Mouse (Mus musculus) left cerebral cortex, adult 2 months (tissue): ENCODE data around the gene Pars2. TPM values are rescaled to one million over a fixed set of nuclear protein-coding genes. Genes with fewer than 3 reads are reported as not detected.
A peak's percentile ranks its signal among the peaks of the same experiment; 100 is the strongest.

Experiments used
- DNase-seq, 2 experiments: peaks; one replicate each; pipeline ENCODE4 v3.0.0; 2021 to 2022; ENCODE audit warnings: low spot score in 2 of 2, mixed read lengths in 1 of 2; ENCODE audit errors: extremely low spot score in 1 of 2
- H3K27ac ChIP-seq: fragments of 200-600 bp; 2 replicates; pipeline ENCODE4 v1.8.1; 2022
- H3K4me3 ChIP-seq: fragments of 200-600 bp; 2 replicates; pipeline ENCODE4 v1.8.1; 2022
- CTCF ChIP-seq: fragments of 200-600 bp; IDR thresholded peaks from 2 replicates; pipeline ENCODE4 v1.8.1; 2022; ENCODE audit warnings: antibody characterized with exemption, mild to moderate bottlenecking, moderate library complexity
- intact Hi-C: fragments of 180-260 bp; cut with DNase I; formaldehyde crosslinking; loops from one replicate; pipeline ENCODE4 v1.15.1; 2025
- long read RNA-seq, 2 experiments: library from polyadenylated mRNA; stranded (forward); transcript quantifications; one replicate each; pipeline ENCODE4 v2.0.0; 2021; ENCODE audit warnings: borderline mapping rate in 2 of 2
- total RNA-seq, 2 experiments: library from RNA; stranded (reverse); gene quantifications; 2 replicates each; pipeline ENCODE4 v1.2.3; 2021

The Pars2 gene
- 1 to 10 TPM; 6.1 to 6.3 TPM for total RNA-seq
- long read RNA-seq, experiment 1, transcript Pars2-201 (2 exons, 2,191 nt), result major isoform, 7 of 20 reads
- long read RNA-seq, experiment 1, partial matches to known transcripts, result 0 of 20 reads
- long read RNA-seq, experiment 1, other reads (novel, unspliced or antisense), result 11 of 20 reads
- long read RNA-seq, experiment 2, partial matches to known transcripts, result 0 of 7 reads
- long read RNA-seq, experiment 2, other reads (novel, unspliced or antisense), result 2 of 7 reads

DNA sequence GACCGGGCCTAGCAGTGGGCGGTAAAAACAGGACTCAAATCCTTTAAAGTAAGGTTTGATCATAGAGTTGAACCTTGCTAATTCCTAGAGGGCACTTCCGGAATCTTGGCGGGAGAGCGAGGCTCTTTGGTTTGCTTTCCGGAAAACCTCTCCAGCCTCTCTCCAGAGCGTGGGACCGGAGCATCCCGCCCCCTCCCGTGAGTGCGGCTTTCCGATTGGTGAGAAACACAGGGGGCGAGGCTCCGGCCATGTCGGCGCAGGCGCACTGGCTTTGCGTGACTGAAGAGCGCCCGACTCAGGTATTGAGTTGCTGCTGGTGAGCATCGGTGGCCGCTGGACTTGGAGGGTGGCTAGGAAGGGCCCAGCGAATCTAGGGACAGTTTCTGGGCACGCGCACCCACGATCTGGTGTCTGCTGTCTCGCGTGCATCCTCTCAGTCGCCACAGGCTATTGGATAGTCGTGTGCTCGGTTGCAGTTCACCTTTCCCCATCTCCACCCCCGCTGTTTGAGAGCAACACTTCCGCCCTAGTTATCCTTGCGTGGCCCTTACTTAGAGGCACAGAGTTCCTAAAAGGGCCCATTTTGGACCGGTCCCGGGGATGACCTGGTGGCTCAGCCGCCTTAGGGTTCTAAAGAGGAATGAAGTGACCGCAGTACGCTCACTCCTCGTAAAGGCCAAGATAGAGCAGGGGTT lies at the start of gene Pars2:
Gene Pars2 (plus strand): TSS at position 237 of the 695 bp plus-strand sequence.
- DNase-seq, result peak; percentile 98
- intact Hi-C loops, result no loop called here
- Histone ChIP-seq H3K27ac (peak within 1 kb of the TSS; percentile 83), H3K4me3 (peak within 1 kb of the TSS; percentile 71)
- TF ChIP-seq CTCF, result no peak

DNA sequence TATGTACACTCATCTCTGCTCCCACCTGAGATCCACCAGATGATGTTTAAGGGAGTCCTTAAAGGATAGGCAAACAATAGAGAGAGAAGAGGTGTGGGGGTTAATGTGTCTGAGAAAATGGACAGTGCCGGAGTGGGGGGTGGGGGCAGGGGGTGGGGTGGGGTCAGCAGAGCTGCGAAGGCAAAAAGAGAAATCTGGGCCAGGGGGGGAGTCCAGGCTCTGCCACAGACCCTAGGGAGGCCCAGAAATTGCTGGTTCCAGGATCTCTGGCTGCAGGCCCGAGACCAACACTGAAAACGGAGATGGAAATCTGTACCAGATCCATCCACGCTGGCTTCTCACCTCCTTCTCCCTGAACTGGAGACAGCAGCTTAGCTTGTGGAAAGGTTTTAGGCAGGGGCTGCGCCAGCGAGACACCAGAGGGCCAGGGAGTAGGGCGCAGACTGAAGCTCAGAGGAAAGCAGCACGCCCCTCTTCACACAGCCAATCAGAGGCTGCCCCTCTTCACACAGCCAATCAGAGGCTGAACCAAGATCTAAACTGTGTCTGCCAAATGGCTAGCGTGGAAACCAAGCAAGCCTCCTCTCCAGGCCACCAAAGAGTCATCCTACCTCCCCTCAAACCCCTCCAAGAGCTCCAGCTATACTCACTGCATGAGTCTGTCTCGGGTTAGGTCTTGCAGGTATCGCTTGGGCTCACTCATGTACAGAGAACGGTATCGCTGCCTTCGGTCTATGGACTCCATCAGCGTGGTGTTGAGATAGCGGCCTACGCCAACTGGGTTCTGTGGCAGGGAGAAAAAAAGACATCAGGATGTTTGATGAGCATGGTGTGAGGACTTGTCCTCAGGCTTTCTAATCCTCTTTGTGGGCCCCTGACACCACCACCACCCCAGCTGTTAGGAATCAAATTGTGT lies 44.0 kb upstream of the Pars2 start:
- Histone ChIP-seq H3K27ac (no peak overlapping the region), H3K4me3 (peak overlapping the region; percentile 23; the same call in 1 of the 2 replicates)
- no peak for DNase-seq
- no peak for TF ChIP-seq CTCF
- intact Hi-C loops, result no loop called here

DNA sequence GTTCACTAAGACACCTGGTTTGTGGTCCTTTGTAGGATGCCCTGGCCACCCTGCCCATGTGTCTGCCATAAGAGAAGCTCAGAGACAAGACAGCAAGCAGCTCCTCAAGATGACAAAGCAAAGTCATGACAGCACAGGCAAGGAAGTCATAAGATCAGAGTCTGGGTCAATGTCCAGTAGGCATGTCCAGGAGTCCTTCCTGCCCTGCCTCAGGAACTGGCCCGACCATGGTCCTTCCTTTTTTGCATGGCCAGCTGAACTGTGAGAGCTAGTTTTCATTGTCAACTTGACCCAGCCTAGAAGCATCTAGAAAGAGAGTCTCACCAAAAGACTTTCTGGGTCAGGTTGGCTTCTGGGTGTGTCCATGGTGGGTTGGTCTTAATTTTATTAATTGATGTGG lies 43.0 kb upstream of the Pars2 start:
- no peak for DNase-seq
- TF ChIP-seq CTCF, result no peak
- Histone ChIP-seq H3K27ac (no peak overlapping the region), H3K4me3 (no peak overlapping the region)
- intact Hi-C loops, result no loop called here

DNA sequence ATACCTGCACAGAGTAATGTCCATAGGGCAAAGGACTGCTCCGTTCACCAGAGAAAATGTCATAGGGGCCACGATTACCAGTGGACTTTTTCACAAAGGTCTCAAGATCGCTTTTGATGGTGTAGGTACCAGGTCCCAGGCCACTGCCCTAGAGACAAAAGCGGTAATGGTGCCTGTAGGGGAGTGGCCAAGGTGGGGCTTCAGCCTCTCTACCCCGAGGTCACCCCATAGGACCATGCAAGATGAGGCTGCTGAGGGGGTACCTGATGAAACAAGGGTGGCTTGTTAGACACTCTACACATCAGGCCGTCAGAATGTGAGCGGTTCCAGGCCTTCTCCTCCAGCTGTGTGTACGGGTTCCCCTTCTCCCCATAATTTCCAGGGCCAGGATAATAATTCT lies 37.8 kb upstream of the Pars2 start:
- no peak for TF ChIP-seq CTCF
- H3K27ac ChIP-seq, result no peak overlapping the region
- no peak for DNase-seq
- H3K4me3 ChIP-seq, result no peak overlapping the region
- intact Hi-C loops, result loop anchor here (10.0 kb wide), 1 partner anchor 732 kb away; no protein-coding TSS in a partner anchor

DNA sequence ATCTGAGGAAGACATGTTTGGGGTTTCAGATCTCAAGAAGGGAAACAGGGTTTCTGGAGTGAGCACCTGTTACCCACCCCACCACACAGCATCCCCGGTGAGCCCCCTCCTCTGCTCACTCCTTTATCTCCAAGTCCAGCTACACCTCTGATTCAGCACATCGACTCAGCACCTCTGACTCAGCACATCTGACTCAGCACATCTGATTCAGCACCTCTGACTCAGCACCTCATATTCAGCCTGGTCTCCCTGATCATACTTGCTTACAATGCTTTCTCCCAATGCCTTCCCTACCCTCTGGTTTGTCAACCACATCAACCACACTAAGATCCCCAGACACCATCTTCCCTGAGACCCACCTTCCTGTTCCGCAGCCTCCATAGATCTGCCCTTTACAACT lies 37.3 kb upstream of the Pars2 start:
- DNase-seq, result no peak
- intact Hi-C loops, result loop anchor here (10.0 kb wide), 1 partner anchor 731 kb away; no protein-coding TSS in a partner anchor
- H3K4me3 ChIP-seq, result no peak overlapping the region
- H3K27ac ChIP-seq, result no peak overlapping the region
- no peak for TF ChIP-seq CTCF

DNA sequence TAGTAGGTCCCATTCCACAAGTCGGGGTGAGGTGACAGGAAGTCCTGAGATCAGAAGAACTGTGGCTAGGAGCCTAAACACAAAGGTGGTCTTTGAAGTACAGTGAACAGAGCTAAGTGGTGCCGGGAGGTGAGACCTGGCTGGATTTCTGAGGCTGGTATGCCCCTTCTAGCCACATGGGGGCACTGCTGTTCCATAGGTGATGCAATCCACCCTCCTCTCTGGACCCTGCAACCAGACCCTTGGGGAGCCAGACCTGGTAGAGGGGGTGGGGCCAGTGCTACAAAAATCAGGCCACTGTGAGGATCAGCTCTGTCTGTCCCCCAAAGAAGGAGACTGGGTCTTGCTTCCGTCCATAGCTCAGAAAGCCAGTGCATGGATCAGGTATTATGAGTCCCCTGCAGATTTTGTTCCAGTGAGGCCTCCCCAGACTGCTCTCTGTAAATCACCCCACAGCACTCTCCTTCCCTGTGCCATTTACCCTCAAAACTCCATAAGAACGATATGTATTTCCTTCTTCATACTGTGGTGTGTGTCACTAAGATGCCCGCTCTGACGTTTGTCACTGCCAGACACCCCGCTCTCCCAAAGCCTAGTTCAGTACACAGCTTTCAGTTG lies 36.6 kb upstream of the Pars2 start:
- H3K27ac ChIP-seq, result no peak overlapping the region
- DNase-seq, result peak; percentile 72 to 80
- peak; percentile 96 for TF ChIP-seq CTCF
- H3K4me3 ChIP-seq, result no peak overlapping the region
- intact Hi-C loops, result loop anchor here (1.0 to 10.0 kb wide), 3 partner anchors 94 to 731 kb away; no protein-coding TSS in a partner anchor

DNA sequence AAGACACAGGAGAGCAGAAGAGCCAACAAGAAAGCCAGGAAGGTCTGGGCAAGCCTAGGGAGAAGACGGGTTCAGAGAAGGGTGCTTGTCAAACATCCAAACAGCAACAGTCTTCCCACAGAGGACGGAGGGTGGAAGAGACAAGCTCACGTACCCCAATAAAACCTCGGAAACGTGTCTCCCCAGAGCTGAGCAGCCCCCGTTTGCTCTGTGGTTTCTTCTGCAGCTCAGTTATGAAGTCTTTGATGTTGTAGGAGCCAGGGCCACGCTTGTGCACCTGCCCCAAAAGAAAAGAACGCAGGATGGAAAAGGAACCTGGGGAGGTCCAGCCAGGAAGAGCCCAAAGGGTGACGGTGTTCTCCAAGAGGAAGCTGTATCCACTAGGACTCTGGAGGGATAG lies 36.0 kb upstream of the Pars2 start:
- DNase-seq, result no peak
- intact Hi-C loops, result loop anchor here (1.0 to 10.0 kb wide), 3 partner anchors 93 to 730 kb away; no protein-coding TSS in a partner anchor
- no peak for TF ChIP-seq CTCF
- Histone ChIP-seq H3K4me3 (no peak overlapping the region), H3K27ac (no peak overlapping the region)

DNA sequence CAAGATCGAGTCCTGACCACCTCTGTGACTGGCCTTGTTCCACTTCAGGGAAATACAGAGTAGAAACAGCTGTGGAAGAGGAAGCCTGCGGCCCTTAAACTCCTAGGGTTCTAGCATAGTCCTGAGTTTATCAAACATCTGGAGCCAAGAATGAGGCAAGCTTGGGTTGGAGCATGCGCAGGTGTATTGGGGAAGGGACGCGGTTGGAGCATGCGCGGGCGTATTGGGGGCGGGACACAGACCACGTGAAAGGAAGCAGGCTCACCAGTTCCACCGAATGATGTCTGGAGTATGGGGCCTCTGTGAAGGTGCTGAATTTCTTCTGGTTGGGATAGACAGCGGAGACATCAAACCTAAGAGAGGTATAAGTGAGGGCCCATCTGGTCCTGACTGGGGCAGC lies 35.2 kb upstream of the Pars2 start:
- TF ChIP-seq CTCF, result no peak
- intact Hi-C loops, result loop anchor here (2.0 to 10.0 kb wide), 2 partner anchors 549 to 729 kb away; no protein-coding TSS in a partner anchor
- H3K27ac ChIP-seq, result no peak overlapping the region
- H3K4me3 ChIP-seq, result no peak overlapping the region
- DNase-seq, result no peak

DNA sequence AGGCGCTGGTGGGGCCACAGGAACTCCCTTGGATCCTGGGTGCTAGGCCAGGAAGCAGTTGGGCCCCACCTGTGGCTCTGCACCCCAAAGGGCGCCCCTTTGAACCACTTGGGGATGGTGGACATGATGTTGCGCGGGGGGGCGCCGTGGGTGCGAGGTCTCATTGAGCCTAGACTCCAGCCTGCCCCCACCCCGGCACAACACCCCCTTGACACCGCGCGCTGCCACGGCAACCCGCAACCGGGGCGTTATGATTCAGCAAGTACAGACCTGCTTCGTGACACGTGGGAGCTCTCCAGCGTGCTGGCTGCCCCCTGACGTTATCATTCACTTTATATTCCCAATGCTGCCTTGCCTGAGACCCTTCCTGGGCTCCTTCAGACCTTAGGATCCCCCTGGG lies 33.8 kb upstream of the Pars2 start, which contains the start of gene Lexm:
Gene Lexm (minus strand): TSS at position 186 of the 400 bp plus-strand sequence.
- H3K27ac ChIP-seq, result no peak within 1 kb of the TSS
- no peak for TF ChIP-seq CTCF
- intact Hi-C loops, result loop anchor here (10.0 kb wide), 1 partner anchor 728 kb away; no protein-coding TSS in a partner anchor
- DNase-seq, result peak; percentile 36 to 50
- peak within 1 kb of the TSS; percentile 31; the same call in 1 of the 2 replicates for H3K4me3 ChIP-seq

DNA sequence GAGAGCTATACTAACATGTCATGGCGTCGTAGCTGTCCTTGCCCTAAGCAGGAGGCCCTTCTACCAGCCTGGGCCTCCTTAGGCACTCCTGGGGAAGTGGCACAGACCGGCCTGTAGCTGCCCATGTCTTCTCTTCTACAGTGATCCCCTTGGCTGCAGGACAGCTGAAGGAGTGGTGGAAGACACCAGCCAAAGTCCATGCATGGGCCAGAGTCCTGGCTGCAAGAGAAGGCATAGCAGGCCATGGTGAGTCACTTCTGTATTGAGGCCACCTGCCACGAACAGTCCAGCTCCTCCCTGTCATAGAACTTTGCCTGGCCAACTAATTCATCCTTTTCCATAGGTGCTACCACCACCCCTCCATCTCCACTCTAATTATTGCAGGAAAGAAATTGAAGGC lies 32.0 kb upstream of the Pars2 start:
- TF ChIP-seq CTCF, result no peak

DNA sequence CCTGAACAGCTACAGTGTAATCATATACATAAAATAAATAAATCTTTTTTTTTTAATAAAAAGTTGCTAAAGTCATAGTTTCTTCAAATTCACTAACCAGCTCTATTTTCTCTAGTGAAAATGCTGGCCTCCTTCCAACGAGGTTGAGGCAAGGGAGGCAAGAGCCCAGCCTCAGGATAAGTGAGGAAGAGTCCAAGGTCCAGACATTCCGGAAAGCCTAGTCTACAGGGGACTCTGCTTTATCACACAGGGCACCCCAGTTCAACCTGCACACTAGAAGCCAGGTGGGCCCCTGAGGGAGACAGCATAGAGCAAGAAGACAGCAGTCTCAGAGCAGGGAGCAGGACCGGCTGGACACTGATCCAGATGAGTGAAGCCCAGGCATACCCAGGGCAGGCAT lies 29.4 kb upstream of the Pars2 start:
- intact Hi-C loops, result no loop called here
- Histone ChIP-seq H3K27ac (no peak overlapping the region), H3K4me3 (no peak overlapping the region)
- no peak for TF ChIP-seq CTCF
- no peak for DNase-seq

More for the DNA sequence above, 32.0 kb upstream of the Pars2 start:
- intact Hi-C loops, result loop anchor here (1.0 to 10.0 kb wide), 2 partner anchors 209 to 726 kb away; no protein-coding TSS in a partner anchor
- H3K27ac ChIP-seq, result no peak overlapping the region
- DNase-seq, result no peak
- no peak overlapping the region for H3K4me3 ChIP-seq
